ENCODE assay signal across 12 mouse cellular contexts in the genomic region with DNA sequence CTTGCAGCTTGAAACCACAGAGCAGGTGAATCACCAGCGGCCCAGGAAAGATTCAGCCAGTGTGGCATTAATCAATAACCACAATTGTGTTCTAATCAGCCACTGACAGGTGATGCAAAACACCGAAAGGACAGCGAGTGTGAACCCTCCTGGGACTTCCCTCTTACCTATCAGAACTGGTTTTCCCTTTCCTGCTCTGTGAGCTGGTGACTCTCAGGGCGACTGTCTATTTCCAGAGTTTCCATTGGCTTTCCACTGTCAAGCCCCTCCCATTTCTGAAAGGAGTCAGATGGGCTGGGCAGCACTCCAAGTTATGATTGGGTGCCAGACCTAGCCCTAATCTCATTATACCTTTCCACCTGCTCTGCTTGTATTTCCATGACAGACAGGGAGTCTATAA. TPM values are rescaled to one million over a fixed set of nuclear protein-coding genes. Genes with fewer than 3 reads are reported as not detected.
DNase-seq lines count a peak whose midpoint lies in the region.
"Had no signal": no experiment of that assay in that cellular context is flagged by ENCODE, and none has a peak within 500 bp of the region (broad histone marks: within the 10 kb centered on the region; RNA-seq: fewer than 3 reads in every experiment).

No protein-coding gene starts in this region.

- peak; percentile 30 to 62 for DNase-seq in lung, adult 18-20 months
- DNase-seq in lung, postnatal 4 days: no peak
- peak; percentile 36 for DNase-seq in adrenal gland, postnatal 10 days
- DNase-seq in cerebellum, adult 8-10 months: peak; percentile 87
- DNase-seq in lung, postnatal 25 days (ENCODE audit: low spot score): peak; percentile 28
- no peak for DNase-seq in gastrocnemius, postnatal 36 days
- no peak for DNase-seq in kidney, adult 18-20 months
- no peak for DNase-seq in limb, embryonic 10.5 days (ENCODE audit: low spot score)

- H3K4me1 ChIP-seq in limb, embryonic 10.5 days: peaks cover 18% of the 10 kb centered on the region

- no peak overlapping the region for H3K4me3 ChIP-seq in limb, embryonic 10.5 days
- H3K4me3 ChIP-seq: neural tube, embryonic 15.5 days had no signal

- no peaks in the 10 kb centered on the region for H3K36me3 ChIP-seq in limb, embryonic 10.5 days
- H3K36me3 ChIP-seq: neural tube, embryonic 15.5 days had no signal

- H3K27ac ChIP-seq in limb, embryonic 10.5 days: no peak overlapping the region

- H3K27me3 ChIP-seq in limb, embryonic 10.5 days (ENCODE audit: low read depth, poor library complexity, severe bottlenecking): 0 out of 2 replicates have a peak, but pooled peaks cover under 1% of the 10 kb centered on the region
- H3K27me3 ChIP-seq: neural tube, embryonic 15.5 days had no signal

- WGBS in limb, embryonic 10.5 days: 62% methylated on average over 4 of the region's 4 CpGs

- intact Hi-C loops in gastrocnemius, postnatal 36 days (cut with DNase I): no loop called here

- H3K9me3 ChIP-seq in limb, embryonic 10.5 days (replicated peaks): no peaks in the 10 kb centered on the region
- H3K9me3 ChIP-seq: neural tube, embryonic 15.5 days had no signal

RNA-seq across cellular contexts. Expression of a gene that starts 4.6 kb away (rescaled TPM):
- total RNA-seq in adrenal gland, postnatal 10 days (2021): 10 to 100 TPM; 14.0 to 16.4 TPM
- total RNA-seq in gastrocnemius, postnatal 36 days (2021): 1 to 10 TPM; 1.0 to 1.6 TPM
- 12.6 and 13.8 TPM in 2 replicates for polyA plus RNA-seq in limb, embryonic 10.5 days (2016; fragmentation: Nextera tagmentation; extraction: Ambion mirVana)

RNA-seq across cellular contexts. Expression of a gene that starts 7.5 kb away (rescaled TPM):
- not detected for total RNA-seq in adrenal gland, postnatal 10 days (2021)
- total RNA-seq in gastrocnemius, postnatal 36 days (2021): not detected
- 0.18 and 0.26 TPM in 2 replicates for polyA plus RNA-seq in limb, embryonic 10.5 days (2016; fragmentation: Nextera tagmentation; extraction: Ambion mirVana)
- total RNA-seq: layer of hippocampus, postnatal 14 days; megakaryocyte progenitor cell, adult 5-6 weeks had no signal
- polyA plus RNA-seq: heart, embryonic 16.5 days had no signal

RNA-seq across cellular contexts. Expression of a gene that starts 39.8 kb away (rescaled TPM):
- 10 to 100 TPM; 56.9 to 70.5 TPM for total RNA-seq in adrenal gland, postnatal 10 days (2021)
- total RNA-seq in gastrocnemius, postnatal 36 days (2021): 10 to 100 TPM; 21.6 to 24.2 TPM
- polyA plus RNA-seq in limb, embryonic 10.5 days (2016; fragmentation: Nextera tagmentation; extraction: Ambion mirVana): 212 and 220 TPM in 2 replicates

RNA-seq across cellular contexts. Expression of a gene that starts 59.7 kb away (rescaled TPM):
- total RNA-seq in adrenal gland, postnatal 10 days (2021): not detected
- not detected for total RNA-seq in gastrocnemius, postnatal 36 days (2021)
- polyA plus RNA-seq in limb, embryonic 10.5 days (2016; fragmentation: Nextera tagmentation; extraction: Ambion mirVana): not detected in 2 replicates
- total RNA-seq: megakaryocyte progenitor cell, adult 5-6 weeks had no signal
- polyA plus RNA-seq: heart, embryonic 16.5 days; neural tube, embryonic 15.5 days had no signal

Comparison
In these comparisons a context has a peak if more than half of its experiments do, and no peak if none do; other contexts are left out.
1. DNase-seq: peak in lung, adult 18-20 months (2 of 2), adrenal gland, postnatal 10 days (single experiment), cerebellum, adult 8-10 months (single experiment) and lung, postnatal 25 days (single experiment); none in lung, postnatal 4 days (0 of 2), gastrocnemius, postnatal 36 days (0 of 2), kidney, adult 18-20 months (single experiment) and limb, embryonic 10.5 days (single experiment).
2. RNA of a gene that starts 4.6 kb away (total RNA-seq): 14.0 to 16.4 TPM in adrenal gland, postnatal 10 days; 1.0 to 1.6 TPM in gastrocnemius, postnatal 36 days; every median in the first group is over 4 times any median in the second.